Mouse (Mus musculus): Measurements from ENCODE around the gene Hecw2.

Hecw2 gene

DNA sequence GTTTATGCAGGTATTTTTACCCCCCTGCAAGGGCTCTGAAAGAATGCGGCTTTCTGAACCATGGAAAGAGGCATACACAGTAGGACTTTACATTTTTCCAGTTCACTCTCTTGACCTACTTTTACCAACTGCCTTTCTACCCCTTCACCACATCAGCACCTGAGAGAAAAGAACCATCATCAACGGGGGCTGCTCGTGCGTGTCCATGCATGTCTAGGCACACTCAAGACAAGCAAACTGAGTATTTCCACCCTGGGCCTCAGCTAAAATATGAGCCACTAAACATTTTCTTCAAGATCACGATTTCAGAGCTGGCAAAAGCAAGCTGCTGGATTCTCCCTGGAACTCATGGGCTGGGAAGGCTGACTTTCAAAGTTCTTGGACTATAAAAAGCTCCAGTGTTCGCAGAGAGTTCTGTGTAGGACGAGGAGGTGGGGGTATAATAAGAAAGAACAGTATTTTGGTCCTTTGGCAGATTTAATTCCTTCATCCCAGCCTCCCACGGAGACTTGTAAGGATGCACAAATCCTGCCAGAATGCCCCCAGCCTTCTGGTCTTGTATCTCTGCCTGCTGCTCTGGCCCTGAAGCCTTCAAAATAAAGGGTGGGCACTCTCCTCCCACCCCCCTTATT is 76.5 kb downstream of the Hecw2 start:
- no peak for DNase-seq (ENCODE audit: low spot score in 2 of 2)

DNA sequence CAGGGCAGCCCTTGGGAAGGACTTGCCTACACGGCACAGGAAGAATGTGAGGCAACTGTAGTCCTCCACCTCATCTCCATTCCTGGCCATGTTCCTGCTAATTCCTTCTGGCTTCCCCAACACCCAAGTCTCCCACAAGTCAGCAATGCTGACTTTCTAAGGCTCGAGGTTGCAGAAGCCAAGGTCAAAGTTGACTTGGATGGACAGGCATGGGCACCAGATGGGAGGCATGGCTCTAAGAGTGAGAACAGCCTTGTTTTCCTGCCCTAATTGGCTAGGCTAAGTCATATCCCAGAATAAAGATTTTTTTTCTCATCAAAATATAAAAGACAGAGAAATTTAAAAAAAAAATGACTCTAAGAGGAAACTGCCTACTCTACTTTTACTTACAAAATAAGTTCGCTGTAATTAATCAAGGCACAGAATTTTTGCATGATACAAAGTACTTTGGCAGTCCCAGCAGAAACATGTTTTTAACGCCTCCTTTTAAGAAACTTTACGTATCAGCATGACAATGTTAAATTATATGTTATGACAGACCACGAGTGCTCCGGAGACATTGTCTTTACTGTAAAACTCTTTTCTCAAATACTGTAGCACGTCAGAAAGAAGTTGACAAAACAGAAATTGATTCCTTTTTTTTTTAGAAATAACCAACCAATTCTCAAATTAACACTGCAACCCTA is 83.9 kb downstream of the Hecw2 start:
- no peak for DNase-seq (ENCODE audit: low spot score in 2 of 2)

DNA sequence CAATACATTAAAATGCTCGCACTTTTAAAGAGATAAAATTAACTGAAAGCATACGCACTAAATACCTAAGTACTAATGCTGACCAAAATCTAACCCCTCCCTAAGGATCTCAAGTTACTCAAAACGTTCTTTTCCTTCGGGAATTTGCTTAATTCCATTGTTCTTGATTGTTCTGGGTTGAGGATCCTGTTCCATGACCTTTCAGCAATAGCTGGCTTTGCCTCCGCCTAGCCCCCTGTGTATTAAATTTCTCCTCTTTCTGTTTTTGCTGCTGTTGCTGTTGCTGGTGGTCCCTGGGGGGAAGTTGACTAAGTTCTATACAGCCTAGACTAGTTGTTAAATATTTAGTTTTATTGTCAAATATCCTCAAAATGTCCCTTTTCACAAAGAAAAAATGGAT is 85.7 kb downstream of the Hecw2 start:
- no peak for DNase-seq (ENCODE audit: low spot score in 2 of 2)

DNA sequence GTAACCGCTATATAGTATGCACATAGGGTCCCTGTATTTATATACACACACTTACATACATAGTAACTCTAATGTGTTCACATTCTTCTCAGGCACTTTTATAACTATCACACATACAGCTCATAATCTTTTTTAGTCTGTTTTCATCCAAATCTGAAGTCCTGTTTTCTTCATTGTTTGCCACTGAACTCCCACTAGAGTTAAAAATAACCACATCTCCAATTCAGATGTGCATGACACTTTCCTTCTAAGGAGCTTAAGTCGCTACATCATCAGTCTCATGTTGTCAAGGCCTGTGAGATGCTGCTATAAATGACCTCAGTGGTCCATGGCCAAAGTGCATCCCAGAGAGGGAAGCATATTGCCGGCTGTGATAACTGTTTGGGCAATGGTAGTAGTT is 88.2 kb downstream of the Hecw2 start:
- no peak for DNase-seq (ENCODE audit: low spot score in 2 of 2)

DNA sequence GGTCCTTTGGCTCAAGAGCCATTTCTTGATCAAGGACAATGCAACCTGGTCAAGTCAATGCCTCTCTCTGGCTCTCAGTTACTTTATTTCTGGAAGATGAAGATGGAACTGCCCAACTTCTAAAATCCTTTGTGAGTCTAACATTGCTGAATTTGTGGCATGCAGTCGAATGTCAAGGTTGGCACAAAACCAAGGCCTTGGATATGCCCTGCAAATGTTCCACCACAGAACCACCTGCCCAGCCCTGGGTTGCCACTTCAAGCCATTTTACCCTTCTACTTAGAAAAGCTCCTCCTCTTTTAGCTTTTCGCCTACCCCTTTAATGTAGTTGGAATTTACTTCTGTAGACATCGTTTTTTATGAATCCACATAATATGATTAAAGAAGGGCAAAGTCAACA is 115.3 kb downstream of the Hecw2 start:
- no peak for DNase-seq (ENCODE audit: low spot score in 2 of 2)

DNA sequence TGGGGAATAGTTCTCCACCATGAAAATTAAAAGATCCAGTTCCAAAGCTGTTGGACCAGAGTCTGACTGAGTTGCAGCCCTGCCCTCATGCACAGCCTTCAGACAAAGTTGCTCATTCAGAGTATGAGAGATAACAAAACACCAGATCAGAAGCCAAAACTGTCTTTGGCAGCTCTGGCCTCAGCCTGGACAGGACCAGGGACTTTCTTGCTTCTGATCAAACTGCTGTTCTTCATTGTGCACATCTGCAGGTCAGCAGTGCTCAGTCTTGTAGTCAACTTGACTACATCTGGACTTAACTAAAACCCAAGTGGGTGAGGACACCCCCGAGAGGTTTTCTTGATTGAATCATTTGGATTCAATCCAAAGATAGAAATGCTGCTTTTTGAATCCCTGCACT is 120.5 kb downstream of the Hecw2 start:
- no peak for DNase-seq (ENCODE audit: low spot score in 2 of 2)

DNA sequence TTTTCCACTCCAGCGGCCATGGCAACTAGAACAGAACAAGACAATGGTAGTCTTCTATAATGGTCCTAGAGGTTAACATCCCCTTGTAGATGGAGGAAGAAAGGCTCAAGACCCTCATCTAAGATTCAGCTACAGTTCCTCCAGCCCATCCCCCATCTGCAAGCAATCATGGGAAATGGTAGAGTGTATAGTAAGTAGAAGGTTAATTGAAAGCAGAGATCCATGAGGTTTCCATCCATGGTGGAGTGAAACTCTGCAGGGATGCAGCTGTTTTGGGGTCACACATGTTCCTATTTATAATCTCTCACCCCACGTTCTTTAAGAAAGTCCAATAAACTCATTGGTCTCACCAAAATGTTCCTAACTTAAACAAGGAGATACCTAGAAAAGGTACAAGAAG is 124.8 kb downstream of the Hecw2 start:
- no peak for DNase-seq (ENCODE audit: low spot score in 2 of 2)

DNA sequence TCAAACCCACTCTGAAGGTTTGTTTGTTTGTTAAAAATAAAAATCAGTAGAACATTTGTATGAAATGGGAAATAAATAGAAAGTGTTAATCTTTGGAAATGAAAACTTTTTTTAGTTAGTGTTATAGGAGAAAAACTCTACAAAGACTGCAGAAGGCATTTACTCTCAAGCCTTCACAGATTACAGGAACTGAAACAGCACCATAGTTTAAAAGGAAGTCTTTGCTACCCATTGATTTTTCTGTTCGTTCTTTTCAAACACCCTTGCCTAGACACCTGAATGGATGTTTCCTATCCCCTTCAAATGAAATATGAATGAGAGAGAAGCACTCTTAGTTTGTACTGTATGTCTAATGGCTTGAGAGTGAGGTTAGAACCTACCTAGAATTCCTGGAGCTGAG is 126.7 kb downstream of the Hecw2 start:
- no peak for DNase-seq (ENCODE audit: low spot score in 2 of 2)

DNA sequence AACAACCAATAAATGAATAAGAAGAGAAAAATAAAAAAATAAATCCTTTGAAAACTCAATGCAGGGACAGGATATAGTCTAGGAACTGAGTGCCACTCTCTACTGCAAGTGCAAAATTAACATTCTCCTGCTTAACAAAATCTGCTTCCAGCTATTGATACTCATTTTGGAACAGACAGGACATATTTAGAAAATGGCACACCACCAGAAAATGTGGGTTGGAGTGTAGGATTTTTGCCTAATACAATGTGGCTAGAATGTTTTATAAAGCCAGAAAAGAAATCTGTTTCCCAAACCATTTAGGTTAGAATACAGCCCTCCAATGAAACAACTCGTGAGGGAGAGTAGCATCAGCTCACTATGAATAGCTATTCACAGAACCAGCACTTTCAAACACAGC is 129.5 kb downstream of the Hecw2 start:
- DNase-seq (ENCODE audit: low spot score in 2 of 2): no peak

DNA sequence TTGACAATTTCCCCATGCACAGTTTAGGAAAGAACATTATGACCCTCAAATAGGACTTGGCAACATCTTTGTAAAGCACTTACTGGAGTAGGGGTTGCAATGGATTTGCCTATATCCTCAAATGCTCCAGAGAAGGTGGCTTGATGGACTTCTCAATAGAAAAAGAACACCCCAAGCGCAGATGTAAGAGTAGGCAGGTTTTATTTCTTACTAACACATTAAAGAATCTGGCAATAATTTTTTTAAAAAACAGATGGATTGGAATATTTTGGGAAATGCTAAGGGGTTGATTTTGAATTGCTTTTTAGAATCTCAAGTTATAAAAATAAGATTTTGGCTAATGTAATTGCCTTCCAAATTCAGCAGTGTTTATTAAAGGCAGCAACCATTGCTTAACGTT is 133.9 kb downstream of the Hecw2 start:
- no peak for DNase-seq (ENCODE audit: low spot score in 2 of 2)

DNA sequence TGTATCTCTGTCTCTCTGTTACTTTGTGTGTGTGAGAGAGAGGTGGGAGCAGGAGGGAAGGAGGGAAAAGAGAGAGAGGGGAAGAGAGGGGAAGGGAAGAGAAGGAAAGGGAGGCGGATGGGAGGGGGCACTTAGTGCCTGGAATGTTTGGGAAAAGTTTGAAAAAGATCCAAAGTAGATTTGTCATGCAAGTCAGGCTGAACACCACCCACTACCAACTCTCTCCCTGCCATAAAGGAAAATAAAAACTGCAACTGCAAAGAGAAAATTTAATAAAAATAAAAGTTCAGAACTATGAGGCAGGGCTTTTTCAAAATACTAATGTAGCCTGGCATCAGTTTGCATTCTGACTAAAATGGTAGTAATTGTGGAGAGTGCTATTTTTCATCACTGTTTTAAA is 135.2 kb downstream of the Hecw2 start:
- DNase-seq (ENCODE audit: low spot score in 2 of 2): no peak

DNA sequence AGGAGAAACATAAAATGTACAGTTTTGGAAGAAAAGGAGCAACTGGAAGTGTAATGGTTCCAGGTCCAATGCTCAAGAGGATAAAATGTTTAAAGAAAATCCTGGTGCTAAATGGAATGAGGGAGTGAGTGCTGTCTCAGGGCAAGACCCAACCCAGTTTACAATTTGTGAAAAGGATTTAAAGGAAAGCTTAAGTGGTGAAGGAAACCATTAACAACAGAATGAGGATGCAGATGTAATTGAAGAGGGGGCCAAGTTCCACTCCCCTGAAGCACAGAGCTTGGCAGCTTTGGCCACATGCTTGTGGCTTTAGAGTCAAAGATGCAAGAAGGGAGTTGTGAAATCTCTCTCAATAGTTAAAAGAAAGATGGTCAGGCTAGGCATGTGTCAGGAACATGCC is 142.2 kb downstream of the Hecw2 start:
- no peak for DNase-seq (ENCODE audit: low spot score in 2 of 2)

DNA sequence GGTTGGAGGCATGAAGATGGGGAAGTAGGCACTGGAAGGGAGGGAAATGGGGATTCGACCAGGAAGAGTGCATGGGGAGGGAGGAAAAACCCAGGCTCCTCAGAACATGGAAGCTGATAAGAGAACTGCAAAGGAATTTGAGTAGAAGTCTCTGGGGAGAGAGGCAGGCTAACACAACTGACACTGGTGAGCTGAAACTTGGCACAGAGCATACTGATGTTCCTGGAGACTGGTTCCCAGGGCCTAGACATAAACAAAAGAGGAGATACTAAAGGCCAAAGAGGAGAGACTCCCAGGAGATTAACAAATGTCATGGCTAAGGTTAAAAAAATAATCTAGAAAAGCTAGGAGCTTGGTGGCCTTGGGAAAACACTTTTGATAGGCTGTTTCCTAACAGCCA is 148.0 kb downstream of the Hecw2 start:
- no peak for DNase-seq (ENCODE audit: low spot score in 2 of 2)

DNA sequence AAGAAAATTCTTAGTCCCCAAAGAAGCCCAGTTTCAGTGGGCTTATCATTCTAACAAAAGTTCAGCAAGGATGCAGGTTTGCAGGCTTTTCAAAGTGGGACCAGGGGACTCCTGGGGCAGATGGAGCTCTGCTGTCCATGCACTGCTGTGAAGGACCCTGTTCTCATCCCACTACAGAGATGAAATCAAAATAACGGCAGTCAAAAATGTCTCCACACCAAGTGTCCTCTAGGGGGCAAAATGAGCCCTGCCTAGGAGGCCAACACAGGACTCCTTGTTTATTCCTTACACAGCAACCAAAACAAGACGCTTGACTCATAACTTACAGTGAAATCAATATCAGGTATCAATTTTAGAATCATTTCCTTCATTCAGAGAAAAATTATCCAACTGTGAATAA is 155.9 kb downstream of the Hecw2 start:
- no peak for DNase-seq (ENCODE audit: low spot score in 2 of 2)

DNA sequence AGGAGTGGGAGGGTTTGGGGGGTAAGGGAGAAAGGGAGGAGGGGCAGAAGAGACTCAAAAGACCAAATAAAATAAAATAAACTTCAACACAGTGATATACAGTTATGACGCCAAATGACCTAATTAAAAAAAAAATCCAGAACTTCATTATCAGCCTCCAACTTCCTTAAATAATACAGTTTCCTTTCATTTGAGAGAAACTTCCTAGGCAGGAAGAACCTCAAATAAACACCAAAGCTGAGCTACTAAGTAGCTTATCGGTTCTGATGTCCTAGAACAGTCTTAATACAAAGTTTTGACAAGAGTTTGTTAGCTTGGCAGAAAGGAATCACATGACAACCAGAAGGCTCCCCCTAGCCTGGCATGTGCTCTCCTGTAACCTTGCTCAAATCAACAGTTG is 177.3 kb downstream of the Hecw2 start:
- no peak for DNase-seq (ENCODE audit: low spot score in 2 of 2)

DNA sequence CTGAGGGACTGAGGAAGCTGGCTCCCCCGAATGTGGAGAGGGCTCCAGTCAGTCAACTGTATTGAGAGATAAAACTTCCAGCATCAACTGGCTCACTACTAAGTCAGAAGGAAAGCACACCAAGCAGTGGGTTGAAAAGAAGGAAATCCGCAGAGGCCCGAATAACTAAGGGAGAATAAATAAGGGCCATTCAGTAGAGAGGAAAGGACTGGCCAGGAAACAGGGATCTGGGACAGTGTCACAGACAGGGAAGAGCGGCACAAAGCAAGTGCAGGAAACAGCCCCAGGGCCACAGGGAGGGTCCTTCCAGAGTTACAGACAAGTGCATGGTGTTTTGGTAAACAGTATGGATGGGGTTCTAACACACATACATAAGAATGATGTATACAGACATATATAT is 179.2 kb downstream of the Hecw2 start:
- no peak for DNase-seq (ENCODE audit: low spot score in 2 of 2)

DNA sequence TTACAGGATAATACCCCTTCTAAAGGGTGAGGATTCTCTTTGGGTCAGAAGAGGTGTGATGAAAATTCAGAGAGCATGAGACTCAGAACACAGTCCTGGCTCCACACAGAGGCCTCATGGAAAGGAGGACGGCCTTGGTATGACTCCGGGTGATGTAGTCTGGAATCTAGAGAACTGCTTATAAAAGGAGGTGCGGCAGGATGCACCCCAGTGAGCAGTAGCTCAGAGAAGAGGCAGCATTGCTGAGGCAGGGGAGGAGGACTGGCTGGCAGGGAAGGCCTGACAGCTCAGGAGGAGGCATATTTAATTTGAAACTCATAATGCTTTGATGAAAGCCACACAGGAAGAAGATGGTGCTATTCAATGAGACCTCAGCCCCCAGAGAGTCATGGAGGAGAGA is 182.6 kb downstream of the Hecw2 start:
- no peak for DNase-seq (ENCODE audit: low spot score in 2 of 2)

DNA sequence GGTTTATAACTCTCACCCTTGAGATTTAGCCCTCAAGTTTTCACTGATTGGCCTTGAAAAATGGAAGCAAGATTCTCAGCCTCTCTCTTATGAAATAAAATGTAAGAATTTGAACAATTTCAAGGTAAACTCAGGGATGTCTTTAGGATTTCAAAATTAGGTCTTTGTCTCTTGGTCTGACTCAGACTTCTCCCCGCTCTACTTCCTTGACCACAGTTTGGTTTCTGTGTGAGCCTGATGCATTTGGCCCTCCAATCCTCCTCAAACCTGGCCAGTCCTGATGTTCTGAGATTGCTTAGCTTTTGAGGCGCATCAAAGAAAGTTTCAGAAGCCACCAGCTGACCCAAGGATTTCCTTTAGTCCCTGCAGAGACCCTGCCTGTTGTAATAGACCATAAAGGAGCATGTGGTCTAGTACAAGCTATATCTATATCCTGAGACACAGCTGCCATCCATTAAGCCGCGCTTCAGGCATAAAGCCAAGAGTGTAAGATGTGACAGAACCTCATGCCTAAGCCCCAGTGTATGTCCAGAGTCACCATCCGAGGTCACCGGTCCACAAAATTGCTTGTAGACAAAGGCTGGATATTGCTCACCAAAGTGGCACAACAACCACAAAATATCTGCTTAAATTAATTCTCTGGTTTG is 185.4 kb downstream of the Hecw2 start:
- no peak for DNase-seq (ENCODE audit: low spot score in 2 of 2)

DNA sequence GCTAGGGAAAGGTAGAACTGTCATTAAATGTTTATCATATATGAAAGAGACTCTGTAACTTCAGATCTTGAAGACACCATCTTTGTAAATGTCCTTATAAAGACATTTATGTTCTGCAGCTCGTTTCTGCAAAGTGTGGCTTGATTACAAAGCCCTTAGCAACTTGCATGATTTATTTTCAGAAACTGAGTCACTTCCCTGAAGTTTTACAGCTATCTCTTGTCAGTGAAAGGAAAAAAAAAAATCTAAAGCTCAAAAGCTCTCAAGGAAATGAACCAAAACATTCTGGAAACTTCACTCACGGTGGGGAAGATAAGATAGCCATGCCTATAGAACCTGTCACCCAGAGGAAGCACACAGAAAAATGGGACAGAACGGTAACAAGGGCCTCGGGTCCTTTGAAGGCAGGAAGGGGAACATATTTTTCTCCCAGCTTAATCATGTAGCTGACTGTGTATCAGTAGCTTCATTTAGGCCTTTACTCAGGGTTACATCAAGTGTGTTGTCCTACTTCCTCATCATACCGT is 189.0 kb downstream of the Hecw2 start:
- DNase-seq (ENCODE audit: low spot score in 2 of 2): no peak

DNA sequence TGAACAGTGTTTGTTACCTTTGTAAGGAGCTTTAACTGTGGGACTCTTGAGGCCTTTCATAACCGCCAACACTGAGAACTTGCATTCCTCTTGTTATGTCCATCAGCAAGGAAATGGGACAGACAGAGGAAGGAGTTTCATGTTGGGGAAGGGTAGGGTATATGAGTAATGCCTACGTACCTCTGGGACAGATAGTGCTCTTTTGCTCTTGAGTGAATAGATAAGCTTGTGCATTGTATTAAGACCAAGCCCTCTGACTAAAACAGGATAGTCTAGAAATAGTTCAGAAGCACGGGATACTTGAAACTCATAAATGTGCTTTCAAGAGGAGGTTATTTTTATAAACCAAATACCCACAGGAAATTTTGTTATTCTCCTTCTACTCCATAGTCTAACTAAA is 191.7 kb downstream of the Hecw2 start:
- DNase-seq (ENCODE audit: low spot score in 2 of 2): no peak

DNA sequence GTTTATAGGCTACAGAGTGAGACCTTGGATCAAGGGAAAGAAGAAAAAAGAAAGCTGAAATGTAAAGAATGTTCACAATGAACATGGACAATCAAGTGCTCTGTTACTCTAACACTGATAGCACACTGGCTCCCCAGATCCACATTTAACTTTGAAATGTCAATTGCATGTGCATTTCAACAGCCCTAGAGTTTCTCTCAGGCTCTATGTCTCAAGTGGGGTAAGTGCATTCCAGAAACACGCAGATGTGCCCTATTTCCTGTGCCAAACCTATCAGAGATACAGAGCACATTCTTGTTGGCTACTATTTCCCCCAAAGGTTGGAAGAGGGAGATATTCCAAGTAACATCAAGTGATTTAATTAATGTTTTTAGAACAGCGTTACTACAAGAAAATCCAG is 192.9 kb downstream of the Hecw2 start:
- DNase-seq (ENCODE audit: low spot score in 2 of 2): no peak

DNA sequence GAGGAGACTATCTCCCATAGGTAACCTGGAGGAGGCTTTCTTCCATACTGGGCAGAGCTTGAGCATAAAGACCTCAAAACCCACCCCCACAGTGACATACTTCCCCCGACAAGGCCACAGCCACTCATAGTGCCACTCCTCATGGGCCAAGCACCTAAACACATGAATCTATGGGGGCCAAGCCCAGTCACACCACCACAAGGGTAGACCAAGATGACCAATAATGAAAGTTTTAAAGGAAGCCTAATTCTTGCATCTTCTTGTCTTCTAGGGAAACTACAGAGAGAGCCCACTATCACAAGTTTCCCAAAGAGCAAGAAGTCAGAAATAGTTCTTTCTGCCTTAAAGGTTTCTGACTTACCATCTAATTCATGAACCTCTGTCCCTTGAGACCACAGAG is 197.7 kb downstream of the Hecw2 start:
- DNase-seq (ENCODE audit: low spot score in 2 of 2): no peak

DNA sequence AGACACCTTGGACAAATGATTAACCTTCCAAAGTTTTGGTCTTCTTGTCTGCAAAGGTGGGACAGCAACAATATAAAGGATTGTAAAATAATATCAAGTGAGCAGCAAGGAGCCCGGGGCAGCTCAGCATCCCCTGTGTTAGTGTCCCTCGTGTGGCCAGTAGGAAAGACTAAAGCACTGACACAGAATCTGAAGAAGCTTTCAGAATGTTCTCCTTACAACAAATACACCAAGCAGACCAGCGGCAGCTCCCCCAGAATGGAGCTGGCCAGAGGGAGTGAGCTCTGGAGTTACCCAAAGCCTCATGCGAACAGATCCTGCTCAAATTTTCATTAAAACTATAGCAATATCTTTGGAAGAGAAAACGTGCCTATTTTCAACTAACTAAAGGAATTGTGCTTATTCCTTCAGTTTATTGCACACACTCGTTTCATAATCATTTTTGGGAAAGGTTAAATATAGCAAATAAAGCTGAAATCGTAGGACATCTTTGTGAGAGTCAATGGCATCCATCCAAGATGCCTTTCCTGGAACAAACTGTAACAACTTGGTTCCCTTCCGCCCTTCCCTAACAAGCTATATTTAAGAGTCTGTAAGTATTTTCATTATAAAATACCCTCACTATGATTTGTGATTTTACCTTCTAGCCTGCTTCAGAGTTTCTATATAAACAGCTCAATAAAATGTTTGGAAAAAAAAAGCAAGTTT is 208.6 kb downstream of the Hecw2 start:
- DNase-seq (ENCODE audit: low spot score in 2 of 2): no peak
